Mouse (Mus musculus) hindbrain, embryonic 14.5 days (tissue): ENCODE results near the gene Unc13b. TPM values are rescaled to one million over a fixed set of nuclear protein-coding genes. Genes with fewer than 3 reads are reported as not detected.
A peak's percentile ranks its signal among the peaks of the same experiment; 100 is the strongest.

Experiments
- ATAC-seq: fragments of 200-750 bp; cut with Nextera tagmentation; 2 replicates; pipeline ENCODE4 v1.8.0; 2017; ENCODE audit warnings: moderate number of reproducible peaks, mild to moderate bottlenecking, moderate TSS enrichment, moderate library complexity; ENCODE audit not compliant: low FRiP score
- DNase-seq: peaks from one replicate; pipeline ENCODE4 v3.0.0-alpha.2; 2015; ENCODE audit warnings: low spot score
- H3K27ac ChIP-seq: fragments of 300-500 bp; sonication (generic); 2 replicates; pipeline ENCODE4 v1.5.1; 2014; ENCODE audit warnings: mild to moderate bottlenecking, moderate library complexity
- H3K27me3 ChIP-seq: fragments of 300-500 bp; sonication (generic); 2 replicates; pipeline ENCODE4 v1.6.1; 2014; ENCODE audit warnings: mild to moderate bottlenecking, low read length, mixed read lengths; ENCODE audit not compliant: control insufficient read depth, insufficient read depth
- H3K36me3 ChIP-seq: fragments of 300-500 bp; sonication (generic); replicated peaks from 2 replicates; pipeline ENCODE4 v1.6.1; 2014; ENCODE audit not compliant: control insufficient read depth, insufficient read depth
- H3K4me1 ChIP-seq: fragments of 300-500 bp; sonication (generic); replicated peaks from 2 replicates; pipeline ENCODE4 v1.6.1; 2014; ENCODE audit warnings: antibody characterized with exemption, low read length, mixed read lengths; ENCODE audit not compliant: control insufficient read depth, insufficient read depth
- H3K4me2 ChIP-seq: fragments of 300-500 bp; sonication (generic); replicated peaks from 2 replicates; pipeline ENCODE4 v1.6.1; 2014; ENCODE audit warnings: mild to moderate bottlenecking, moderate library complexity
- H3K4me3 ChIP-seq: fragments of 300-500 bp; sonication (generic); replicated peaks from 2 replicates; pipeline ENCODE4 v1.5.1; 2014; ENCODE audit warnings: mild to moderate bottlenecking, low read length
- H3K9ac ChIP-seq: fragments of 300-500 bp; sonication (generic); 2 replicates; pipeline ENCODE4 v1.6.1; 2014
- H3K9me3 ChIP-seq: fragments of 300-500 bp; sonication (generic); 2 replicates; pipeline ENCODE4 v1.6.1; 2016; ENCODE audit warnings: low read length; ENCODE audit not compliant: control insufficient read depth
- WGBS: fragments of 180-500 bp; shearing (Covaris S2); extraction: QIAGEN DNeasy Blood & Tissue Kit; methylation state at CpG from one replicate; pipeline ENCODE4 v1.1.7; 2014; 5-methylcytosine and 5-hydroxymethylcytosine counted together
- polyA plus RNA-seq: library from polyadenylated mRNA; unstranded; fragments of >200 nt; fragmentation: Nextera tagmentation; extraction: Ambion mirVana; gene quantifications from 2 replicates; pipeline ENCODE4 v1.2.1, GENCODE M21; 2014

Gene Unc13b
- polyA plus RNA-seq, 1 experiment from 2014 or later, result 19.5 TPM

DNA sequence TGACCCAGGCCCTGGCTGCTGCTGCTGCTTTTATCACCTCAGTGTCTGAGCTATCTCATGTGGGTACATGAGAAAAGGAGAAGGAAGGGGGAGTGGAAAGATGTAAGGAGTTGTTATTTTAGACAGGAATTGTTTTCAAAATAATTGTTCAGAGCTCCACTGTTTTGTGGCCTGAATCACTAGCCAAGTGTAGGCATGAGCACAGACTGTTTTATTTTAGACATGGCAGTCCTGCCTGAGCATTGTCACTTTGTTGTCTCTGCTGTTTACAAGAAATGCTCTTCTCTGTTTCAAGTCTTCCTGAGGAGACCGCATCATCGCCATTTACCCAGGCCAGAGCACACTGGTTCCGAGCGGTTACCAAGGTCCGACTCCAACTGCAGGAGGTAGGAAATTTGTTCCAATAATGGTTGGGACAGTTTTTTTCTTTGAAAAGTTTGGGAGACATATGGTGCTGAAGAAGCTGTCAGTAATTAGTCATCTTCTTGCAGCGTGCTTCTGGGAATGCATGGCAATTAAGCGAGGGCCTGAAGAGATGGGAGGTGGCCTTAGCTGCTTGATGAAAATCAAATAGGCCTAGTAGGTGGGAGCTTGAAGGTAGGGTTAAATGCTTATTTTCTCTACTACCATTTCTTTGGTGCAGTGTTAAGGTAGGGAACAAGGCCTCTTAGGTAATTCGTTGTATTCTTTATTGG, 123.9 kb downstream of the Unc13b start:
- H3K27me3 ChIP-seq, result no peaks in the 10 kb centered on the region
- H3K9ac ChIP-seq, result no peak overlapping the region
- no peaks in the 10 kb centered on the region for H3K4me1 ChIP-seq
- ATAC-seq (no peak), DNase-seq (no peak)
- no peaks in the 10 kb centered on the region; the same call in 1 of the 2 replicates for H3K36me3 ChIP-seq
- H3K4me3 ChIP-seq, result no peak overlapping the region
- no peak overlapping the region for H3K4me2 ChIP-seq
- 91% methylated on average over 8 of the region's 8 CpGs for WGBS
- no peaks in the 10 kb centered on the region for H3K9me3 ChIP-seq
- H3K27ac ChIP-seq, result no peak overlapping the region

- H3K9ac ChIP-seq, result no peak overlapping the region
- no peaks in the 10 kb centered on the region for H3K4me1 ChIP-seq
- no peaks in the 10 kb centered on the region for H3K9me3 ChIP-seq
- WGBS, result 68% methylated on average over 2 of the region's 2 CpGs
- ATAC-seq, result no peak
- H3K27ac ChIP-seq, result no peak overlapping the region
- no peak for DNase-seq
- no peak overlapping the region for H3K4me3 ChIP-seq
- no peaks in the 10 kb centered on the region for H3K27me3 ChIP-seq
- H3K4me2 ChIP-seq, result no peak overlapping the region
- H3K36me3 ChIP-seq, result no peaks in the 10 kb centered on the region
These were observed 128.7 kb downstream of the Unc13b start for GRCm38 (mm10) chr4:43187439-43187838.

DNA sequence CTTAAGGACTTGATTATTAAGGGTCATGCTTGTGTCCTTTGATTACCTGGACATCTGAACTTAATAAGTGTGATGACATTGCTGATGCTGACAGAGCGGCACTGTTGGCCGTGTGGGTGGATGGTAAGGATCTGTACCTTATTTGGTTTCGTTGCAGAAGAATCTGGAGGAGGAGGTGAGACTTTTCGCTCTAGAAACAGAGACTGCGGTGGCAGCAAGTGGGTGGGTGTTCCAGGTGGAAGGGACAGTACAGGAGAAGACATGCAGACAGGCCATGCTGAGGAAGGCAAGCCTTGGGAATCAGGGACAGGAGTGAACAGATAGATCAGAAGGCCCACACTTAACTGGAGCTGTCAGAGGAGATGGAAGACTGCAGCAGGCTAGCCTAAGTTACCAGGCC, 130.6 kb downstream of the Unc13b start:
- H3K27ac ChIP-seq, result no peak overlapping the region
- ATAC-seq, result no peak
- no peaks in the 10 kb centered on the region for H3K9me3 ChIP-seq
- H3K9ac ChIP-seq, result no peak overlapping the region
- no peaks in the 10 kb centered on the region for H3K4me1 ChIP-seq
- no peaks in the 10 kb centered on the region for H3K36me3 ChIP-seq
- H3K4me2 ChIP-seq, result no peak overlapping the region
- no peak for DNase-seq
- WGBS, result 94% methylated on average over 5 of the region's 5 CpGs
- no peak overlapping the region for H3K4me3 ChIP-seq
- H3K27me3 ChIP-seq, result no peaks in the 10 kb centered on the region

DNA sequence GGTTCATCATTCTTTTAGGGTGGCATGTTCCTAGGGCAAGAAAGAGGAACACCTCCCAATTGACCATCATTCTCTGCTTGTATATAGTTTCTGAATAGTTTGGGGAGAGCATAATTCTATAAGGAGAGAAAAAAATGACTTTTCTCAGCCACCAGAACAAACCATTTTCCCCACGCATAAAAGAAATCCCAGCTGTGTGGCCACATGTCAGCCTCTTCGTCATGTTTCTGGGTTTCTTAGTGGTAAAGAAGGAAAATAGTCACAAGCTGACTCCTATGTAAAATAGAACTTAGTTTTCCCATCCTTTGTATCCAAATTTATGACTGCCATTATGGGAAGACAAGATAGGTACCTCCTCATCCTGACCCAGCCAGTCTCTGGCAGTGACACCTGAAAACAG, 146.2 kb downstream of the Unc13b start:
- DNase-seq (no peak), ATAC-seq (no peak)
- no peaks in the 10 kb centered on the region for H3K9me3 ChIP-seq
- H3K27ac ChIP-seq, result no peak overlapping the region
- H3K4me3 ChIP-seq, result no peak overlapping the region
- H3K27me3 ChIP-seq, result no peaks in the 10 kb centered on the region
- H3K36me3 ChIP-seq, result no peaks in the 10 kb centered on the region
- H3K9ac ChIP-seq, result no peak overlapping the region
- WGBS, result 83% methylated on average over 2 of the region's 2 CpGs
- peaks cover 14% of the 10 kb centered on the region; the same call in 1 of the 2 replicates for H3K4me1 ChIP-seq
- no peak overlapping the region for H3K4me2 ChIP-seq

- Histone ChIP-seq H3K9me3 (no peaks in the 10 kb centered on the region), H3K4me3 (no peak overlapping the region), H3K4me2 (no peak overlapping the region), H3K4me1 (peaks cover 17% of the 10 kb centered on the region), H3K9ac (no peak overlapping the region), H3K36me3 (no peaks in the 10 kb centered on the region), H3K27ac (no peak overlapping the region), H3K27me3 (no peaks in the 10 kb centered on the region)
- ATAC-seq, result no peak
- DNase-seq, result no peak
- WGBS, result 55% methylated on average over 4 of the region's 4 CpGs
These were observed 146.8 kb downstream of the Unc13b start for GRCm38 (mm10) chr4:43205571-43205970.

DNA sequence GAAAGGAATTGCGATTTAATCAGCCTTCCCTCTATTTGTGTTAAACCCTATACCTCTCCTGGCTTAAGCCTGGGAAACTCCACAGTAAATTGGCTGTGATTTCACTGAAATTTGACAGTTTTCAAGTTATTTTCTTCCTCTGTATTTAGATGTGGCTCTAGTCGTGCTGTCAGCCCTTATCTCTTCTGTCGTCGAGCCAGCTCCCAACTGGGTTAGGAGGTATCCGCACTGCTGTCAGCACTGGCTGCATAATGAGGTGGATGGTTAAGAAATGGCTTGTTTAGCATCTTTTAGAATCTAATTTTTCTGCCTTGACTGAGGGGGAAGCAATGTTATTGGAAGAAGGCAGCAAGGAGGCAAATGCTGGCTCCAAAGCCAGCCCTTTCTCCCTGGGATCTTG, 148.2 kb downstream of the Unc13b start:
- Histone ChIP-seq H3K9ac (no peak overlapping the region), H3K4me2 (no peak overlapping the region), H3K4me1 (peaks cover 17% of the 10 kb centered on the region), H3K36me3 (no peaks in the 10 kb centered on the region), H3K27ac (no peak overlapping the region), H3K27me3 (no peaks in the 10 kb centered on the region), H3K9me3 (no peaks in the 10 kb centered on the region), H3K4me3 (no peak overlapping the region)
- 64% methylated on average over 5 of the region's 5 CpGs for whole genome bisulfite sequencing
- DNase-seq, result no peak
- ATAC-seq, result no peak

DNA sequence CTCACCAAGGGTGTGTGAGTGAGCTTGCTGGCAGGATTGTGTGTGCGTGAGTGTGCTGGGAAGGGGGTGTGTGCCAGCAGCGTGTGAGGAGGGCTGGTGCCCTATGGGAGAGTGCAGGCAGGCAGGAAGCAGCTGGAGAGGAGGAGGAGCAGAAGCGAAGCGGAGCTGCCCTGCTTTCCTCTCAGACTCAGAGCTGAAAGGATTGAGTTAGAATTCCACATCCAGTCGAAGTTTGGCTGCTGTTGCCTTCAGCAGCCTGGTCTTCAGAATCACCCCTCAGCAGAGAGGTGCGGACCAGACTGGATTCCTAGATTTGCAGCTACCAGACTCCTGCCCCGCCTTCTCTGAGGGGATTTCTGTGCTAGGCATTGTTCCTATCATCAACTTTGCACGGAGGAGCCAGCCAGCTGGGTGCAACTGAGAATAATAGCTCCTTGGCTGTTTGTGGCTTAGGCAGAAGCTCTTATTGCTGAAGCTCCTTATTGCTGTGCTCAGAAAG, 150.4 kb downstream of the Unc13b start:
- Histone ChIP-seq H3K9me3 (no peaks in the 10 kb centered on the region), H3K4me3 (peak overlapping the region; percentile 29), H3K27me3 (no peaks in the 10 kb centered on the region), H3K4me1 (peaks cover 17% of the 10 kb centered on the region), H3K9ac (peak overlapping the region; percentile 56), H3K27ac (peak overlapping the region; percentile 79), H3K36me3 (no peaks in the 10 kb centered on the region), H3K4me2 (peak overlapping the region; percentile 54)
- ATAC-seq, result peak; percentile 80
- WGBS, result 0% methylated on average over 8 of the region's 8 CpGs
- DNase-seq, result peak; percentile 63

- DNase-seq (no peak), ATAC-seq (no peak)
- Histone ChIP-seq H3K4me3 (peak overlapping the region; percentile 29), H3K4me1 (peaks cover 17% of the 10 kb centered on the region), H3K9ac (peak overlapping the region; percentile 56), H3K9me3 (no peaks in the 10 kb centered on the region), H3K36me3 (no peaks in the 10 kb centered on the region), H3K4me2 (peak overlapping the region; percentile 54), H3K27ac (peak overlapping the region; percentile 79), H3K27me3 (no peaks in the 10 kb centered on the region)
- 31% methylated on average over 6 of the region's 6 CpGs for WGBS
These were observed 150.9 kb downstream of the Unc13b start for GRCm38 (mm10) chr4:43209673-43210072.

- Histone ChIP-seq H3K4me3 (no peak overlapping the region), H3K9me3 (no peaks in the 10 kb centered on the region), H3K9ac (no peak overlapping the region), H3K4me1 (no peaks in the 10 kb centered on the region), H3K27ac (no peak overlapping the region), H3K36me3 (no peaks in the 10 kb centered on the region), H3K4me2 (no peak overlapping the region), H3K27me3 (no peaks in the 10 kb centered on the region)
- WGBS, result 85% methylated on average over 3 of the region's 3 CpGs
- ATAC-seq (no peak), DNase-seq (no peak)
These were observed 157.7 kb downstream of the Unc13b start for GRCm38 (mm10) chr4:43216491-43216890.
